Mouse (Mus musculus): ENCODE results near the gene Pnpo. TPM values are rescaled to one million over a fixed set of nuclear protein-coding genes. Genes with fewer than 3 reads are reported as not detected.
A peak's percentile ranks its signal among the peaks of the same experiment; 100 is the strongest.

Pnpo gene
- polyA plus RNA-seq, 1 experiment = 7.5 TPM

DNA sequence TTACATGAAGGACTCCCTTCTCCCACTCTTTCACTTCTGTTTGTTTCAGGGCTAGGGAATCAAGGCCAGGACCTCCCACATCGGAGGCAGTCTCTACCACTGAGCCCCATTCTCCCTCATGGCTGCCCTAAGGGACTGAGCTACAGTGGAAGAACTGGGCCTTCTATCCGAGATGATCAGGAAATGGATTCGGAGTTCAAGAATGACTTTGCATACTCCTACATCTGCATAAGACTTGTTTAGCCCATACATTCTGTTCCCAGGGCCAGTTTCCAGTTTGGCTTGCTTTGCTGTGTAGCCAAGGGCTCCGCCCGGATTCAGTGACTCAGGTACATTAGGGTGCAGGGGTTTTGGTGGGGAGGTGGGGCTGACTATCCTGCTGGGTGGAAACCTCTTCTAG is 36.2 kb upstream of the Pnpo start:
- Histone ChIP-seq H3K27me3 (ENCODE audit: control insufficient read depth, insufficient read depth, insufficient read length) (no peaks in the 10 kb centered on the region), H3ac (ENCODE audit: control insufficient read depth, insufficient read length) (no peak overlapping the region), H3K4me3 (no peak overlapping the region), H3K4me2 (ENCODE audit: low read depth) (no peak overlapping the region), H3K79me2 (ENCODE audit: control insufficient read depth, insufficient read depth) (peaks cover 11% of the 10 kb centered on the region), H3K36me3 (ENCODE audit: control insufficient read depth, insufficient read depth) (no peaks in the 10 kb centered on the region)
- no peak for TF ChIP-seq E2F4 (IDR thresholded peaks at IDR 0.05; ENCODE audit: insufficient read depth)
- TF ChIP-seq POLR2AphosphoS2 (IDR thresholded peaks at IDR 0.05; ENCODE audit: insufficient read length, low read depth) = no peak
- TF ChIP-seq MYOG (IDR thresholded peaks at IDR 0.05; ENCODE audit: control insufficient read depth in 1 of 3, insufficient read depth in 1 of 3, insufficient read length in 2 of 3, low read depth in 2 of 3) = no peak
- no peak for TF ChIP-seq REST (IDR thresholded peaks at IDR 0.05; ENCODE audit: insufficient read depth, insufficient read length)
- TF ChIP-seq MYOD1 (IDR thresholded peaks at IDR 0.05; ENCODE audit: control insufficient read depth in 1 of 3, insufficient read length in 2 of 3, low read depth in 2 of 3) = no peak
- TF ChIP-seq TCF3 (IDR thresholded peaks at IDR 0.05; ENCODE audit: insufficient read length, low read depth) = no peak
- no peak for TF ChIP-seq MAX (IDR thresholded peaks at IDR 0.05; ENCODE audit: low read depth)
- TF ChIP-seq CEBPB (IDR thresholded peaks at IDR 0.05; ENCODE audit: insufficient read depth, poor library complexity, severe bottlenecking) = no peak
- TF ChIP-seq POLR2A (IDR thresholded peaks at IDR 0.05; ENCODE audit: insufficient read length, low read depth) = no peak
- TF ChIP-seq USF1 (IDR thresholded peaks at IDR 0.05; ENCODE audit: low read depth) = no peak
- no peak for TF ChIP-seq TCF12 (IDR thresholded peaks at IDR 0.05; ENCODE audit: insufficient read depth, poor library complexity, severe bottlenecking)
- no peak for TF ChIP-seq SRF (IDR thresholded peaks at IDR 0.05; ENCODE audit: control insufficient read depth, insufficient read length, low read depth)

- no peak overlapping the region for H3ac ChIP-seq (ENCODE audit: control insufficient read depth, insufficient read length)
These were observed 35.5 kb upstream of the Pnpo start for GRCm38 (mm10) chr11:96979329-96979728.

DNA sequence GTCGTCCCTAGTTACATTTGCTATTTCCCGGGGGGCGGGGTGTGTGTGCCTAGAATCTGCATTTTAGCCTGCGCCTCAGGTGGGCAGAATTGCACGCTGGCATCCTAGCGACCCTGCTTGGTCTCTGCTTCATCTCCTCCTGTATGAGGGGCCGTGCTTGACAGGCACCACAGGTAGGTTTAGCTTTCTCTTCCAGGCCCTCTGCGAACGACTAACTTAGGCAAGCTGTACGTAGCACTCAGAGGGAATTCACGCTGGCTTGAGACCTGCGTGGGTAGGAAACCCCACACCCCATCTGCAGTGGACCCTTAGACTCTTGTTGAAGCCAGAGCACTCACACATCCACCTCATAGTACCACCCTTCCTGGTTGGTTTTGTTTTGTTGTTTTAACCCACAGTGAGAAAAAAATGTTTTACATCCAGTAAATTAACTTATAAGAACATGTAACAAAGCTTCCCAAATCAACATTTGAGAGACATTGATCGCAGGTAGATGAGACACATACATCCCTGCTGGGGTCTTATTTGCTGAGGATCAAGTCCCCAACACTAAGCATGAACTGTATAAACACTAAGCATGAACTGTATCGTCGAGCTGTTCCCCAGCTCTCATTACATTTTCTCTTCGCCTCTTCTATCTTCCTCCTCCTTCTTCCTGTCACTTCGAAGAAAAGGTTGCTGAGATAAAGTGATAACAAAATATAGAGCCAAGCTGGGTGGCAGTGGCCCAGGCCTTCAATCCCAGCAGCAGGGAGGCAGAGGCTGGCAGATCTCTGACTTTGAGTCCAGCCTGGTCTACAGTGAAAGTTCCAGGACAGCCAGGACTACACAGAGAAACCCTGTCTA is 34.8 kb upstream of the Pnpo start:
- H3K79me2 ChIP-seq (ENCODE audit: control insufficient read depth, insufficient read depth) = peaks cover 24% of the 10 kb centered on the region
- H3ac ChIP-seq (ENCODE audit: control insufficient read depth, insufficient read length) = peak overlapping the region; percentile 91
- H3K27me3 ChIP-seq (ENCODE audit: control insufficient read depth, insufficient read depth, insufficient read length) = no peaks in the 10 kb centered on the region
- peak overlapping the region; percentile 44 for H3K4me3 ChIP-seq
- peak overlapping the region; percentile 80 for H3K4me2 ChIP-seq (ENCODE audit: low read depth)
- no peaks in the 10 kb centered on the region for H3K36me3 ChIP-seq (ENCODE audit: control insufficient read depth, insufficient read depth)
- TF ChIP-seq TCF12 (IDR thresholded peaks at IDR 0.05; ENCODE audit: insufficient read depth, poor library complexity, severe bottlenecking) = no peak
- TF ChIP-seq CEBPB (IDR thresholded peaks at IDR 0.05; ENCODE audit: insufficient read depth, poor library complexity, severe bottlenecking) = no peak
- no peak for TF ChIP-seq MAX (IDR thresholded peaks at IDR 0.05; ENCODE audit: low read depth)
- no peak for TF ChIP-seq E2F4 (IDR thresholded peaks at IDR 0.05; ENCODE audit: insufficient read depth)
- TF ChIP-seq SRF (IDR thresholded peaks at IDR 0.05; ENCODE audit: control insufficient read depth, insufficient read length, low read depth) = no peak
- no peak for TF ChIP-seq USF1 (IDR thresholded peaks at IDR 0.05; ENCODE audit: low read depth)
- TF ChIP-seq MYOG (IDR thresholded peaks at IDR 0.05; ENCODE audit: control insufficient read depth in 1 of 3, insufficient read depth in 1 of 3, insufficient read length in 2 of 3, low read depth in 2 of 3) = no peak
- TF ChIP-seq MYOD1 (IDR thresholded peaks at IDR 0.05; ENCODE audit: control insufficient read depth in 1 of 3, insufficient read length in 2 of 3, low read depth in 2 of 3) = no peak
- no peak for TF ChIP-seq POLR2A (IDR thresholded peaks at IDR 0.05; ENCODE audit: insufficient read length, low read depth)
- no peak for TF ChIP-seq POLR2AphosphoS2 (IDR thresholded peaks at IDR 0.05; ENCODE audit: insufficient read length, low read depth)
- TF ChIP-seq REST (IDR thresholded peaks at IDR 0.05; ENCODE audit: insufficient read depth, insufficient read length) = no peak
- no peak for TF ChIP-seq TCF3 (IDR thresholded peaks at IDR 0.05; ENCODE audit: insufficient read length, low read depth)

More at GRCm38 (mm10) chr11:96979329-96979728, 35.5 kb upstream of the Pnpo start:
- H3K4me2 ChIP-seq (ENCODE audit: low read depth) = no peak overlapping the region
- peaks cover 17% of the 10 kb centered on the region for H3K79me2 ChIP-seq (ENCODE audit: control insufficient read depth, insufficient read depth)
- TF ChIP-seq CEBPB (IDR thresholded peaks at IDR 0.05; ENCODE audit: insufficient read depth, poor library complexity, severe bottlenecking) (no peak), TCF3 (IDR thresholded peaks at IDR 0.05; ENCODE audit: insufficient read length, low read depth) (no peak), POLR2A (IDR thresholded peaks at IDR 0.05; ENCODE audit: insufficient read length, low read depth) (no peak), POLR2AphosphoS2 (IDR thresholded peaks at IDR 0.05; ENCODE audit: insufficient read length, low read depth) (no peak), SRF (IDR thresholded peaks at IDR 0.05; ENCODE audit: control insufficient read depth, insufficient read length, low read depth) (no peak), E2F4 (IDR thresholded peaks at IDR 0.05; ENCODE audit: insufficient read depth) (no peak), USF1 (IDR thresholded peaks at IDR 0.05; ENCODE audit: low read depth) (no peak), REST (IDR thresholded peaks at IDR 0.05; ENCODE audit: insufficient read depth, insufficient read length) (no peak), MYOD1 (IDR thresholded peaks at IDR 0.05; ENCODE audit: control insufficient read depth in 1 of 3, insufficient read length in 2 of 3, low read depth in 2 of 3) (no peak), TCF12 (IDR thresholded peaks at IDR 0.05; ENCODE audit: insufficient read depth, poor library complexity, severe bottlenecking) (no peak)
- H3K4me3 ChIP-seq = no peak overlapping the region
- H3K27me3 ChIP-seq (ENCODE audit: control insufficient read depth, insufficient read depth, insufficient read length) = no peaks in the 10 kb centered on the region
- H3K36me3 ChIP-seq (ENCODE audit: control insufficient read depth, insufficient read depth) = no peaks in the 10 kb centered on the region

GRCm38 (mm10) chr11:96977606-96978400 is 34.0 kb upstream of the Pnpo start:
- Histone ChIP-seq H3K36me3 (ENCODE audit: control insufficient read depth, insufficient read depth) (no peaks in the 10 kb centered on the region), H3K4me2 (ENCODE audit: low read depth) (peak overlapping the region; percentile 80), H3K27me3 (ENCODE audit: control insufficient read depth, insufficient read depth, insufficient read length) (no peaks in the 10 kb centered on the region), H3ac (ENCODE audit: control insufficient read depth, insufficient read length) (peak overlapping the region; percentile 91), H3K79me2 (ENCODE audit: control insufficient read depth, insufficient read depth) (peaks cover 27% of the 10 kb centered on the region), H3K4me3 (peak overlapping the region; percentile 44)
- peak; percentile 69 for TF ChIP-seq SRF (IDR thresholded peaks at IDR 0.05; ENCODE audit: control insufficient read depth, insufficient read length, low read depth)
- TF ChIP-seq TCF12 (IDR thresholded peaks at IDR 0.05; ENCODE audit: insufficient read depth, poor library complexity, severe bottlenecking) = no peak
- no peak for TF ChIP-seq E2F4 (IDR thresholded peaks at IDR 0.05; ENCODE audit: insufficient read depth)
- TF ChIP-seq POLR2AphosphoS2 (IDR thresholded peaks at IDR 0.05; ENCODE audit: insufficient read length, low read depth) = peak; percentile 85
- peak; percentile 94 for TF ChIP-seq POLR2A (IDR thresholded peaks at IDR 0.05; ENCODE audit: insufficient read length, low read depth)
- peak; percentile 4 to 73 (median 67) for TF ChIP-seq MYOD1 (IDR thresholded peaks at IDR 0.05; ENCODE audit: control insufficient read depth in 1 of 3, insufficient read length in 2 of 3, low read depth in 2 of 3)
- TF ChIP-seq REST (IDR thresholded peaks at IDR 0.05; ENCODE audit: insufficient read depth, insufficient read length) = no peak
- TF ChIP-seq USF1 (IDR thresholded peaks at IDR 0.05; ENCODE audit: low read depth) = no peak
- peak in 1 of 3 experiments; percentile 0 for TF ChIP-seq MYOG (IDR thresholded peaks at IDR 0.05; ENCODE audit: control insufficient read depth in 1 of 3, insufficient read depth in 1 of 3, insufficient read length in 2 of 3, low read depth in 2 of 3)
- peak; percentile 12 for TF ChIP-seq TCF3 (IDR thresholded peaks at IDR 0.05; ENCODE audit: insufficient read length, low read depth)
- no peak for TF ChIP-seq CEBPB (IDR thresholded peaks at IDR 0.05; ENCODE audit: insufficient read depth, poor library complexity, severe bottlenecking)
- TF ChIP-seq MAX (IDR thresholded peaks at IDR 0.05; ENCODE audit: low read depth) = no peak
